Mouse (Mus musculus) thymus, adult 2 months (tissue): ENCODE data around the gene Frs3.

Source experiments
- CTCF ChIP-seq: fragments of 200-500 bp; IDR thresholded peaks from 2 replicates; pipeline ENCODE4 v1.5.1; 2012; ENCODE audit warnings: mild to moderate bottlenecking, control low read depth, low read length, moderate library complexity, borderline replicate concordance; ENCODE audit not compliant: control insufficient read depth, poor library complexity, insufficient read depth; ENCODE audit errors: extremely low read depth
- POLR2A ChIP-seq: fragments of 200-500 bp; IDR thresholded peaks from 2 replicates; pipeline ENCODE4 v1.6.1; 2012; ENCODE audit warnings: mild to moderate bottlenecking, low read length, control low read depth, moderate library complexity; ENCODE audit not compliant: control insufficient read depth, poor library complexity, insufficient read depth; ENCODE audit errors: extremely low read depth

DNA sequence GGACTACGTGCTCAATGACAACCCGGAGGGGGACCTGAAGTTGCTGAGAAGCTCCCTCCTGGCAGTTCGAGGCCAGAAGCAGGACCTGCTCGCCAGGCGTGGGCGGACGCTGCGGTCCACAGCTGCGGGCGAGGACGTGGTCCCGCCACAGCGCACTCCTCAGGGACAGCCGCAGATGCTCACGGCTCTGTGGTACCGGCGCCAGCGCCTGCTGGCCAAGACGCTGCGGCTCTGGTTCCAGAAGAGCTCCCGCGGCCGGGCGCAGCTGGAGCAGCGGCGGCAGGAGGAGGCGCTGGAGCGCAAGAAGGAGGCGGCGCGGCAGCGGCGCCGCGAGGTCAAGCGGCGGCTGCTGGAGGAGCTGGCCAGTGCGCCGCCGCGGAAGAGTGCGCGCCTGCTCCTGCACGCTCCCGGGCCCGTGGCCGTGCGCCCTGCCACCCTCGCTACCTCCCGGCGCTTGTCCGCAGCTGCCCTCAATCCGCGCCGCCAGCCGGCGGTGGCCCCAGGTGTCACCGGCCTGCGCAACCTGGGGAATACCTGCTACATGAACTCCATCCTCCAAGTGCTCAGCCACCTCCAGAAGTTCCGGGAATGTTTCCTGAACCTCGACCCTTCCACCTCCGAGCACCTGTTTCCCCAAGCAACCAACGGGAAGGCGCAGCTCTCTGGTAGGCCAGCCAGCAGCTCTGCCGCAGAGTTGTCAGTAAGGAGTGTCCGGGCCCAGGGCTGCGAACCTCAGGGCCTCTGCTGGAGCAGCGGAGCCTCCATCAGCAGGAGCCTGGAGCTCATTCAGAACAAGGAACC is 16.3 kb upstream of the Frs3 start:
- TF ChIP-seq POLR2A = no peak
- TF ChIP-seq CTCF = no peak
